ENCODE assay signal across 17 mouse cellular contexts in genomic region chr2:93749709-93750108, GRCm38 (mm10).
DNase-seq lines count a peak whose midpoint lies in the region; ATAC-seq lines count a peak whose summit lies in the region.
"Had no signal": no experiment of that assay in that cellular context is flagged by ENCODE, and none has a peak within 500 bp of the region (broad histone marks: within the 10 kb centered on the region; RNA-seq: fewer than 3 reads in every experiment).

No protein-coding gene starts in this region.

- no peak overlapping the region for H3K9ac ChIP-seq in kidney, embryonic 15.5 days
- H3K9ac ChIP-seq: embryonic facial prominence, embryonic 12.5 days; liver, embryonic 12.5 days had no signal

- no peaks in the 10 kb centered on the region for H3K27me3 ChIP-seq in kidney, embryonic 15.5 days
- H3K27me3 ChIP-seq: embryonic facial prominence, embryonic 12.5 days; liver, embryonic 12.5 days had no signal

- DNase-seq in cerebellum, postnatal 25 days: peak; percentile 21 to 59
- DNase-seq in cerebellum, adult 11-12 months: no peak
- DNase-seq in kidney, adult 8-10 months: peak; percentile 13 to 18
- peak; percentile 16 for DNase-seq in lung, postnatal 14 days
- DNase-seq in lung, postnatal 36 days: no peak
- DNase-seq in embryo, embryonic 10.5 days (ENCODE audit: low spot score): no peak
- DNase-seq: B cell, adult 2 months; gastrocnemius, postnatal 25 days; layer of hippocampus, adult 9-11 months; left cerebral cortex, postnatal 4 days had no signal

- no peak overlapping the region for H3K4me2 ChIP-seq in kidney, embryonic 15.5 days
- H3K4me2 ChIP-seq: embryonic facial prominence, embryonic 12.5 days; liver, embryonic 12.5 days had no signal

- peaks cover 12% of the 10 kb centered on the region for H3K4me1 ChIP-seq in kidney, embryonic 15.5 days

- H3K36me3 ChIP-seq in kidney, embryonic 15.5 days: no peaks in the 10 kb centered on the region
- H3K36me3 ChIP-seq: embryonic facial prominence, embryonic 12.5 days; liver, embryonic 12.5 days had no signal

- no peaks in the 10 kb centered on the region for H3K9me3 ChIP-seq in kidney, embryonic 15.5 days (replicated peaks)
- H3K9me3 ChIP-seq: embryonic facial prominence, embryonic 12.5 days; liver, embryonic 12.5 days had no signal

- H3K4me3 ChIP-seq in kidney, embryonic 15.5 days (replicated peaks): no peak overlapping the region
- H3K4me3 ChIP-seq: embryonic facial prominence, embryonic 12.5 days; left cerebral cortex, adult 2 months; liver, embryonic 12.5 days had no signal

- H3K27ac ChIP-seq in kidney, embryonic 15.5 days: no peak overlapping the region
- H3K27ac ChIP-seq: left cerebral cortex, adult 2 months; liver, embryonic 12.5 days; stomach, postnatal 0 days had no signal

- ATAC-seq in kidney, embryonic 15.5 days (replicated peaks; ENCODE audit: low FRiP score): no peak
- ATAC-seq: forebrain, embryonic 14.5 days; inflammation-experienced regulatory T-cells, adult 6 months; liver, embryonic 12.5 days had no signal

- 81% methylated on average over 4 of the region's 4 CpGs for WGBS in kidney, embryonic 15.5 days

Comparison
In these comparisons a context has a peak if more than half of its experiments do, and no peak if none do; other contexts are left out.
1. DNase-seq: peak in cerebellum, postnatal 25 days (2 of 2), kidney, adult 8-10 months (2 of 2) and lung, postnatal 14 days (single experiment); none in cerebellum, adult 11-12 months (single experiment), lung, postnatal 36 days (single experiment) and embryo, embryonic 10.5 days (single experiment).